Mouse (Mus musculus) right cerebral cortex, postnatal 4 days (tissue): ENCODE results near the gene Samd10.
A peak's percentile ranks its signal among the peaks of the same experiment; 100 is the strongest.

Experiments used
- DNase-seq: peaks from one replicate; pipeline ENCODE4 v3.0.0-alpha.2; 2022

Samd10 gene

GRCm38 (mm10) chr2:181598454-181599351 lies at the start of gene Samd10:
Samd10 (minus strand) TSS chr2:181599212.
- DNase-seq, result peak; percentile 60

DNA sequence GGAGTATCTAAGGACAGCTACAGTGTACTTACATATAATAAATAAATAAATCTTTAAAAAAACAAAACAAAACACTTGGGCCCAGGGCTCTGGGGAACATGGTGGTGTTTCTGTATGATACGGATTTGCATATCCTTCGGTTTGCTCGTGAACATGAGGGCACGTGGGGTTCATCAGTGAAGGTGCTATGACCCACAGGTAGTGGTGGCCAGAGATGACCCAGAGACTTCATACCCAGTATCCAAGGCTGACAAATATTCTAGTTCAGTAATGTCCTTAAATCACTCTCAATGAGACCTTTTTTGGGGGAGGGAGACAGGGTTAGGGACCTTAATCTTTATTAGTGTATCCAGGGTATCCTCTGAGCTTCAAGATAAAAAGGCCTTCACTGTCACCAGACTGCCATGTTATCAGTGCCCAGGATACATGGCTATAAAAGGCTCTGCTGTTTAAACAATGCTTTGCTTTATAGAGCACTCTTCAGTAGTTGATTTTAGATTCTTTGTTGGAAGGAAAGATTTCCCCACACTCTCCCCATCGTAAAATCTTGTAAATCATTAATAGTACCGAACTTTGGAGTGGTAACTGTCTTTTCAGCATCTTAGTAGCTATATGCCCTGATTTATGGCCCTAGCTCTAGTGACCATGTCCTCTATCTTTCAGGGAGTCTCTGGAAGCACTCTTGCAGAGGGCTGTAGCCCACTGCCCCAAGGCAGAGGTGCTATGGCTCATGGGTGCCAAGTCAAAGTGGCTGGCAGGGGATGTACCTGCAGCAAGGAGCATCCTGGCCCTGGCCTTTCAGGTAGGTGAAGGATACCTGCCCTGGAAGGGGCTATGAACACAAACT lies 47.8 kb upstream of the Samd10 start:
- no peak for DNase-seq

GRCm38 (mm10) chr2:181645666-181646065 lies 46.7 kb upstream of the Samd10 start:
- no peak for DNase-seq

- no peak for DNase-seq
Observed at GRCm38 (mm10) chr2:181644361-181644760, 45.3 kb upstream of the Samd10 start.

DNA sequence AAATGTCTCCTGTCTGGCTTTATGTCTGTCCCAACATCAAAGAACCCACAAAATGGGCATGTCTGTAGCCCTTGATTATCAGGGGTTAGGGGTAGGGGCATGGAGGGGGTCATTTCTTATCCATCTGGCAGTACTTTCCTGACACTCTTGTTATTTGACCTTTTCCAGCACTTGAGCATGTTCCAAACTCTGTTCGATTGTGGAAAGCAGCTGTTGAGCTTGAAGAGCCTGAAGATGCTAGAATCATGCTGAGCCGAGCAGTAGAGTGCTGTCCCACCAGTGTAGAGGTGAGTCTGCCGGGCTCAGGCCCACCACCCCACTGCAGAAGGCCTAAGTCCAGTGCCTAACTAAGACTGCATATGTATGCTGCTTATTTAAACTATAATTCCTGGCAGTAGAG lies 36.9 kb upstream of the Samd10 start:
- DNase-seq, result no peak

DNA sequence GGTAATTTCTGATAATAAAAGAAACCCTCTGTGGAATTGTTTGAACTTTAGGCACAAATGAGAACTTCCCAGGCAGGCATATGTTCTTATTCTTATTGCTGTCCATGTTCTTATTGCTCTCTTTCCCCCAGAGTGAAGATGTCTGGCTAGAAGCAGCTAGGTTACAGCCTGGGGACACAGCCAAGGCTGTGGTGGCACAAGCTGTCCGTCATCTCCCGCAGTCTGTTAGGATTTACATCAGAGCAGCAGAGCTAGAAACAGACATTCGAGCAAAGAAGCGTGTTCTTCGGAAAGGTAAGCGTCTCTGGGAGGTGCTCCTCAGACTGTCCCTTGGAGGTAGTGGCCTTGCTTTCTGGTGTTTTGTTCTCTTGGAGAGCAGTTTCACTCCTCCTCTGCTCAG lies 33.6 kb upstream of the Samd10 start:
- no peak for DNase-seq

- DNase-seq, result no peak
Observed at GRCm38 (mm10) chr2:181628471-181628870, 29.5 kb upstream of the Samd10 start.

GRCm38 (mm10) chr2:181623401-181623800 lies 24.4 kb upstream of the Samd10 start:
- DNase-seq, result peak; percentile 18

DNA sequence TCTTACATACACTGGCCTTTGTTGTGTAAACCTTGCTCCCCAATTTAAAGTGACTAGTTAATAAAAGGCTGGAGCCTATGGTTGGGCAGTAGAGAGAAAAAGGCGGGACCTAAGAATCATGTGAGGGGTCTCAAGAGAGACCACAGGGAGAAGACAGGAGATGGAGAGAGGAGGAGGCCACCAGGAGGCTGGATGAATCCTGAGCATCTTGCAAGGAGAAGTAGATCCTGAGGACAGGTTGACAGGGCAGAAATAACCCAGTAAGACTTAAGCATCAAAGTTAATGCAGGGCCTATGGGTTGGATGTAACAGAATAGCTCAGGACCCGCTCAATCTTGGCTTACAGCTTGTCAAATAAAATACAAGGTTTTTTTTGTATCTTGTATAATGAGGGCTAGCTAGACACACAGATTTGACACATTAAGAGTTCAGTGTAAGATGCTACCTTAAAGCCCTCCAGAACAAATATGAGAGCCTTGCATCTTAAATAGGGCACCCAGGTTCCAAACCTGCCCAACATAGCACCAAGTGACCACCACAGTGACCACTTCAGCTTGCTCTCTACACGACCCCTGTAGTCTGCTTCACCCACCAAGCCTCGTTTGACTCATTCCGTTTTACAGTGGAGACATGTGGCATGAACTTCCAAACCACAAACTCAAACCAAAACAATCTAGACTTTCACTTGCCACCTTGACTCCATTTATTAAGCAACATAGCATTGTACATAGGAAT lies 19.9 kb upstream of the Samd10 start:
- no peak for DNase-seq

DNA sequence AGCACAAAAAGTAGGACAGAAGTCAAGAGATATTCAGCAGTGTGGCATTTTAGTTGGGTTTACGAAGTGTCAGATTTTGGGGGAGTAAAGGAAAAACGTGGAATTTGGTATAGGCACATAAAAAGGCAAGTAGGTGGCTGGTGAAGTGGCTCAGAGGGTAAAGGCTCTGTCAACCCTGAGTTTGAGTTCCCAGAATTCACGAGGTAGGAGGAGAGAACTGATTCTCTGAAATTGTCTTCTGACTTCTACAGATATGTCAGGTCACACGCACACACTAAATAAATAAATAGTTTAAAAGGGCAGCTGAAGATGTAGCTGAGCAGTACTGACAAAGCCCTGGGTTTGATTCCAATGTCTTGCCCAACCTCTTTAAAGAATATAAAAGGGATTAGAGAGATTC lies 3.4 kb upstream of the Samd10 start:
- DNase-seq, result no peak

- DNase-seq, result no peak
Observed at GRCm38 (mm10) chr2:181601751-181602145, 2.7 kb upstream of the Samd10 start.

DNA sequence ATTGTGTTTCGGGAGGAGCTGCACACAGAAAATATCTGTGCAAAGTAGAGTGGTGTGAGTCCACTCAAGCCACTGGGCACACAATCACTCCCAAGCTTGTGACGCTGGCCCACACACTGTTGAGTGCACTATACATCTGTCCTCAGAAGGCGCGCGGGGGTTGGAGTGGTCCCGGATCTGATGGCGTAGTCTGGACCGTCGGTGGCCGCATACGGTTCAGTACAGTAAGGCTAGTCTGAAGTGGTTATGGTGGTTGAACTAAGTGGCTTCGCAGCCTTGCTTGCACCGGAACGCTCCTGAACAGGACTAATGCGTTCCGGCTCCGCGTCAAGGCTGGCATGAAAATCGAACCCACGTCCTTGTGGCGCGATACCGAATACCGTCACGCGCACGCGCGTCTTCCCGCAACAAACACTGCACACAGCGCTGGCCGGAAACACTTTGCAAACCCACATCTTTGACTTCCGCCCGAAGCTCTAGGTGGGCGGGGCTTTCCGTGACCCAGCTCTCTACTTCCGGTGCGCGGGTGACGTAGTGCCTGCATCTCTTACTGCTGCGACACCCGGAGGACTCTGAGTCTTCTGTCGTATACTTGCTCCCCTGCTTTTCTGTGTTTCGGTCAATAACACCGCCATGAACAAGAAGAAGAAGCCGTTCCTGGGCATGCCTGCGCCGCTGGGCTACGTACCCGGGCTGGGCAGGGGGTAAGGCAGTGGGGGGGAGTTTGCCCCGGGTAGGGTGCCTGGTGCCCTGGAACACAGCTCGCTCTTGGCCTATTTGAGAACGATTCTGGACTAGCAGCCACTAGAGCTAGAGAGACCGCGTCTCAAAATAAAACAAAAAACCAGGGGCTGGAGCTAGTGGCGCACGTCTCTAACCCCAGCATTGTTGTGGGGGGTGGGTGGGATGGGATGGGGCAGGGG lies 2.1 kb upstream of the Samd10 start:
- DNase-seq, result peak; percentile 96

DNA sequence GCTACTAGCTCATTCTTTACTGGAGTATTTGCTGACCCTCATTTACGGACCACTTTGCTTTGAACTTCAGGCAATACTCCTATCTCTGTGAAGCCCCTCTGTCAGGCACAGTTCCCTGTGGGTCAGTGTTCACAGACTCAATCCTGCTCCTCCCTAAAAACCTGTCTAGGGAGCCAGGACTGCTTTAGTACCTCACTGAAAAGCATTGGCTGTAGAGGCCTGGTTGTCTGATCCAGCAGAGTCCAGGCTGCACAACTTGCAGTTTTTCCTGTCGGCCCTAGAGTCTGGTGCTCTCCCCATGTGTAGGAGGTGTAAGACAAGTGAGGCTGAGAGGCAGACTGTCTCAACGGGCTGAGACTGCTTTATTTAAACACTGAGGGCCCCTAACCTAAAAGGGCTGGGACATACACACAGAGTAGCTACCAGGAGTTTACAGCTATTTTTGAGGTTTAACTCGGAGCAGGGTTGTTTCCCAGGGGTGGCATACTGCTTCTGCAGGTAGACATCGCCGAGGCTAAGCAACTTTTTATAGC lies 1.3 kb upstream of the Samd10 start:
- no peak for DNase-seq

DNA sequence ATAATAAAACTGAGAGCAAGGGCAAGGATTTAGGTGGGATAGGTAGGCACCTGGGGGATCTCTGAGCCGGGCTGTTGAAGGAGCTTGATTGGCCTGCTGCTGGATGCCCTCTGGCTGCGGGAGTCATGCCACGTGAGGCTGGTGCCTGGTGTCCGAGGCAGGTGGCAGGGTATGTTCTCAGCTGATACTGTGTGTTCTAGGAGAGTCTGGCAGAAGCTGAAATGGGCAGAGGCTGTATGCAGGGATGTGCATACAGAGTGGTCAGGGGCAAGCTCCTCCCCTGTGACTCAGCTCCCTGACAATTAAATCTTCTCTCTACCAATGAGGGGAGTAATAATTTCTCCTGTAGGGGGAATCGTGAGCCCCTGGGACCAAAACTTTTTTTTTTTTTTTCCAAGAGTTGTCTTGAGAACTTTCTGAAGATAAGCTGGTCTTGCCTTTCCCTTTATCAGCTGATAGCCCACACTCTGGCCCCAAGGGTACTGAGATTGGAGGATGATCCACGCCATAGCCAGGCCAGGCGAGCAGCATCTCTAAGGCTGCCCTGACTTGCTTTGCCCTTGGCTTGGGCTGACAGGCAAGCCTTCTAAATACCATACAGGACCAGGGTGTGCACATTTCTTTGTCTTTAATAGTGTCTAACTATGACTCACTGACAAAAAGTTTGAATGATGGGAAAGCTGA lies 1.5 kb downstream of the Samd10 start:
- DNase-seq, result no peak

GRCm38 (mm10) chr2:181596221-181596960 lies 2.6 kb downstream of the Samd10 start:
- DNase-seq, result no peak

- DNase-seq, result peak; percentile 29
Observed at GRCm38 (mm10) chr2:181594946-181595696, 3.9 kb downstream of the Samd10 start.

- peak; percentile 1 for DNase-seq
Observed at GRCm38 (mm10) chr2:181593937-181594336, 5.1 kb downstream of the Samd10 start.

GRCm38 (mm10) chr2:181593042-181593421 lies 6.0 kb downstream of the Samd10 start:
- DNase-seq, result peak; percentile 33

DNA sequence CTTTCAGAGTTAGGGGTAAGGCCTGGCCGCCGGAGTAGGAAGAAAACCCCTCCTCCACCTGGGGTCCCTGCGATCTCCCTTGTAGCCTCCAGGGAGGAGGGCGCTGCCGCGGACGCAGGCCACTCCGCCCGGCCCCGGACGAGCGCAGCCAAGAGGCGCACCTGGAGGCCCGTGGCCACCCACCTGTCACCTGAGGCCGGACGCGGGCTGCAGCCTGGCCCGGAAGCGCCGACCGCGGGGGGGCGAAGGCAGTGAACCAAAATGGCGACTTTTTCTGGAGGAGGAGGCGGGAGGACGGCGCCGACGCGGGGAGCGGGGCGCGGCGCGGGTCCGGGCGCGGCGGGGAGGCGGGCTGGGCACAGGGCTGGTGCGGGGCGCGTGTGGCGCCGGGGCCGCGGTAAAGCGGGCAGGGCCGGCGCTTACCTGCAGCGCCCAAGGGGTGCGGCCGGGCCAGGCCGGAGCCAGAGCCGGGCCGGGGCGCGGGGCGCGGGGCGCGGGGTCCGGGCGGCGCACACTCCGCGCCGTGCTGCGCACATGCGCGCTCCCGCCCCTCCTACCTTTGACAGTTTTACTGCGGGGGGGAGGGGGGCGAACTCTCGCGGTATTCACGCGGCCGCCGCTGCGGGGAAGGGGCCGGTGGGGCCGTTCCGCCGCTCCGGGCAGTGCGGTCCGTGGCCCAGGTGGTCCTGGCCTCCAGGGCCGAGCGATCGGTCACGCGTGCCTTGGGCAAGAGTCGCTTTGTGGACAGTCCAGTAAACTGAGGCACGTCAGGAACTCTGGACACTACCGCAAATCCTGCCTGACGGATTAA lies 6.6 kb downstream of the Samd10 start, which contains the start of gene Zfp512b:
Zfp512b (minus strand) TSS at position 573 of the 811 bp plus-strand sequence.
- DNase-seq, result peak; percentile 89
